Mouse (Mus musculus) heart, embryonic 14.5 days (tissue): ENCODE data around the gene Slc5a5. TPM values are rescaled to one million over a fixed set of nuclear protein-coding genes. Genes with fewer than 3 reads are reported as not detected.

Experiments used
- ATAC-seq: fragments of 200-750 bp; cut with Nextera tagmentation; 2 replicates; pipeline ENCODE4 v1.8.0; 2017; ENCODE audit warnings: low read depth, moderate TSS enrichment; ENCODE audit not compliant: insufficient number of reproducible peaks, insufficient read depth, low FRiP score
- H3K27ac ChIP-seq, 2 experiments: fragments of 200-500 bp in 1 of 2; fragments of 300-500 bp in 1 of 2; sonication (generic) in 1 of 2; replicated peaks in 1 of 2; 2 replicates each; pipeline ENCODE4 v1.5.1; 2012 to 2014; ENCODE audit warnings: low read depth in 2 of 2, low read length in 2 of 2, control low read depth in 1 of 2, mild to moderate bottlenecking in 1 of 2, mixed read lengths in 1 of 2; ENCODE audit not compliant: control insufficient read depth in 1 of 2, insufficient read depth in 1 of 2
- H3K27me3 ChIP-seq: fragments of 300-500 bp; sonication (generic); 2 replicates; pipeline ENCODE4 v1.6.1; 2014; ENCODE audit warnings: mild to moderate bottlenecking, low read length, control low read depth; ENCODE audit not compliant: control insufficient read depth, insufficient read depth
- H3K36me3 ChIP-seq: fragments of 300-500 bp; sonication (generic); 2 replicates; pipeline ENCODE4 v1.6.1; 2014; ENCODE audit warnings: mild to moderate bottlenecking, control low read depth, low read length, mixed read lengths; ENCODE audit not compliant: control insufficient read depth, insufficient read depth
- H3K4me1 ChIP-seq, 2 experiments: fragments of 200-500 bp in 1 of 2; fragments of 300-500 bp in 1 of 2; sonication (generic) in 1 of 2; 2 replicates each; pipeline ENCODE4 v1.6.1; 2012 to 2014; ENCODE audit warnings: low read length in 2 of 2, control low read depth in 1 of 2, mixed read lengths in 1 of 2; ENCODE audit not compliant: control insufficient read depth in 2 of 2, insufficient read depth in 2 of 2
- H3K4me2 ChIP-seq: fragments of 300-500 bp; sonication (generic); 2 replicates; pipeline ENCODE4 v1.6.1; 2014; ENCODE audit warnings: mild to moderate bottlenecking, low read length
- H3K4me3 ChIP-seq, 2 experiments: fragments of 200-500 bp in 1 of 2; fragments of 300-500 bp in 1 of 2; sonication (generic) in 1 of 2; 2 replicates each; pipeline ENCODE4 v1.5.1; 2012 to 2014; ENCODE audit warnings: low read length in 2 of 2, mild to moderate bottlenecking in 2 of 2, control low read depth in 1 of 2, low read depth in 1 of 2, moderate library complexity in 1 of 2; ENCODE audit not compliant: control insufficient read depth in 1 of 2, insufficient read depth in 1 of 2
- H3K9ac ChIP-seq: fragments of 300-500 bp; sonication (generic); 2 replicates; pipeline ENCODE4 v1.6.1; 2014; ENCODE audit warnings: mild to moderate bottlenecking, low read length
- H3K9me3 ChIP-seq: fragments of 300-500 bp; sonication (generic); 2 replicates; pipeline ENCODE4 v1.6.1; 2016; ENCODE audit warnings: low read length, control low read depth; ENCODE audit not compliant: control insufficient read depth
- WGBS: fragments of 180-500 bp; shearing (Covaris S2); extraction: QIAGEN DNeasy Blood & Tissue Kit; methylation state at CpG from one replicate; pipeline ENCODE4 v1.1.7; 2014; 5-methylcytosine and 5-hydroxymethylcytosine counted together
- polyA plus RNA-seq: library from polyadenylated mRNA; unstranded; fragments of >200 nt; fragmentation: Nextera tagmentation; extraction: Ambion mirVana; gene quantifications from 2 replicates; pipeline ENCODE4 v1.2.1, GENCODE M21; 2014

Slc5a5 gene
- polyA plus RNA-seq, 1 experiment from 2014 or later: not detected

GRCm38 (mm10) chr8:70928096-70928495 is 35.5 kb upstream of the Slc5a5 start:
- Histone ChIP-seq H3K27me3 (no peaks in the 10 kb centered on the region), H3K27ac (no peak overlapping the region), H3K36me3 (no peaks in the 10 kb centered on the region), H3K9me3 (no peaks in the 10 kb centered on the region), H3K4me1 (0 out of 4 replicates have a peak, but pooled peaks cover 0 to 3% of the 10 kb centered on the region in 2 experiments), H3K4me3 (no peak overlapping the region), H3K9ac (no peak overlapping the region), H3K4me2 (no peak overlapping the region)
- 86% methylated on average over 3 of the region's 3 CpGs for WGBS
- no peak for ATAC-seq

GRCm38 (mm10) chr8:70926396-70926795 is 33.8 kb upstream of the Slc5a5 start:
- Histone ChIP-seq H3K4me1 (0 out of 4 replicates have a peak, but pooled peaks cover 0 to 3% of the 10 kb centered on the region in 2 experiments), H3K27me3 (no peaks in the 10 kb centered on the region), H3K36me3 (0 out of 2 replicates have a peak, but pooled peaks cover 4% of the 10 kb centered on the region), H3K9me3 (no peaks in the 10 kb centered on the region), H3K27ac (no peak overlapping the region), H3K4me3 (no peak overlapping the region), H3K4me2 (no peak overlapping the region), H3K9ac (no peak overlapping the region)
- 86% methylated on average over 5 of the region's 5 CpGs for WGBS
- no peak for ATAC-seq

- 94% methylated on average over 4 of the region's 4 CpGs for WGBS
- Histone ChIP-seq H3K9me3 (no peaks in the 10 kb centered on the region), H3K9ac (no peak overlapping the region), H3K27me3 (no peaks in the 10 kb centered on the region), H3K4me2 (no peak overlapping the region), H3K36me3 (peaks cover 11% of the 10 kb centered on the region; the same call in 1 of the 2 replicates), H3K4me3 (no peak overlapping the region), H3K4me1 (peaks cover 0 to 3% of the 10 kb centered on the region in 2 experiments; a peak in 1 of 4 replicates), H3K27ac (no peak overlapping the region)
- no peak for ATAC-seq
These were observed 33.2 kb upstream of the Slc5a5 start for GRCm38 (mm10) chr8:70925754-70926153.

GRCm38 (mm10) chr8:70924151-70924550 is 31.6 kb upstream of the Slc5a5 start:
- no peak for ATAC-seq
- Histone ChIP-seq H3K4me3 (no peak overlapping the region), H3K4me1 (peaks cover 0 to 7% of the 10 kb centered on the region in 2 experiments; a peak in 1 of 4 replicates), H3K27me3 (no peaks in the 10 kb centered on the region), H3K27ac (no peak overlapping the region), H3K4me2 (no peak overlapping the region), H3K9ac (no peak overlapping the region), H3K36me3 (peaks cover 15% of the 10 kb centered on the region), H3K9me3 (no peaks in the 10 kb centered on the region)
- whole genome bisulfite sequencing: 90% methylated on average over 4 of the region's 4 CpGs

GRCm38 (mm10) chr8:70920049-70920922 is 27.7 kb upstream of the Slc5a5 start:
- H3K27ac ChIP-seq: no peak overlapping the region
- ATAC-seq: no peak

GRCm38 (mm10) chr8:70914704-70915103 is 22.1 kb upstream of the Slc5a5 start:
- WGBS: 93% methylated on average over 17 of the region's 17 CpGs
- H3K27me3 ChIP-seq: no peaks in the 10 kb centered on the region
- H3K9ac ChIP-seq: no peak overlapping the region
- no peak overlapping the region for H3K27ac ChIP-seq
- ATAC-seq: no peak
- H3K4me3 ChIP-seq: no peak overlapping the region
- peaks cover 88% of the 10 kb centered on the region for H3K36me3 ChIP-seq
- no peaks in the 10 kb centered on the region for H3K9me3 ChIP-seq
- H3K4me2 ChIP-seq: no peak overlapping the region
- no peaks in the 10 kb centered on the region for H3K4me1 ChIP-seq

More at GRCm38 (mm10) chr8:70920049-70920922, 27.7 kb upstream of the Slc5a5 start:
- WGBS: 82% methylated on average over 9 of the region's 9 CpGs
- no peaks in the 10 kb centered on the region for H3K9me3 ChIP-seq
- peaks cover 53% of the 10 kb centered on the region for H3K36me3 ChIP-seq
- H3K4me2 ChIP-seq: no peak overlapping the region
- no peaks in the 10 kb centered on the region for H3K27me3 ChIP-seq
- H3K9ac ChIP-seq: no peak overlapping the region
- H3K4me1 ChIP-seq: peaks cover 0 to 4% of the 10 kb centered on the region in 2 experiments; a peak in 1 of 4 replicates
- no peak overlapping the region for H3K4me3 ChIP-seq

GRCm38 (mm10) chr8:70913523-70913922 is 21.0 kb upstream of the Slc5a5 start:
- H3K4me3 ChIP-seq: no peak overlapping the region
- H3K27me3 ChIP-seq: no peaks in the 10 kb centered on the region
- no peak for ATAC-seq
- H3K27ac ChIP-seq: no peak overlapping the region
- no peak overlapping the region for H3K4me2 ChIP-seq
- no peak overlapping the region for H3K9ac ChIP-seq
- peaks cover 81% of the 10 kb centered on the region for H3K36me3 ChIP-seq
- H3K9me3 ChIP-seq: no peaks in the 10 kb centered on the region
- WGBS: 92% methylated on average over 26 of the region's 26 CpGs
- H3K4me1 ChIP-seq: no peaks in the 10 kb centered on the region
